Mouse (Mus musculus): ENCODE results near the gene Hs2st1.

The Hs2st1 gene

DNA sequence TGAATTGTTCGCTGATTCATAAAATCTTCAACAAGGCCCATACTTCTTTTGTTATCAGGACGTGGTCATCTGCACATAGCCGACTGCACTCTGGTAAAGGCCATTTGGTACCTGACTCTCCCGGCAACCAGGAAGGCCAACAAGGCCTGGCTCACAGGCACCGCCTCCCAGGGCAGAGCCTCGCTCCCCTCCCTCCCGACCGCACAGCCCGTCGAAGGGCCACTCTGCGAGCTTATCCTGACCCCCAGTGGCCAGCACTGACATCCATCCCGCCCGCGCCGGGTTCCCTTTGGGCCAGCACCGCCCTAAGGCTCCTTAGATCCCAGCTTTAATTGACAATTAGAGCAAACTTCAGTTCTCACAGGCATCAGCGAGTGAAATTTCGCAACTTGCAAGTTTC lies 189.1 kb downstream of the Hs2st1 start:
- DNase-seq, result peak; percentile 41 to 46

DNA sequence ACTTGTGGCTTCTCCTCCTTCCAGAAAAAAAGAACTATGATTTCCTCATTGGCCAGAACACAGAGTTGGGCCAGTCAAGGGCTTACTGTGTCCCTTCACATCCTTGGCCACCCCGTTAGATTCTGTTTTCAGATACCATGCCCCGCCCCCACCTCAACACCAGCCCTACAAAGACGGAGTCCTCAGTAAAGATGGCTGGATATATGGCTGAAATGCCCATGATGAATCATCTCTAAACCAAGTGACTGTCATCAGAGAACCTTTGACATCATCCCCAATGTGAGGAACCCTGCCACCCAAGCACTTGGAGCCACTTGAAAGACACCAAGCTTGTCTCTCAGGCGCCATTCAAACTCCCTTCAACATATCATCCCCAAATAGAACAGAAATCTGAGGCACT lies 190.2 kb downstream of the Hs2st1 start:
- DNase-seq, result no peak
